Mouse (Mus musculus): ENCODE measurements around the gene Cnn2. TPM values are rescaled to one million over a fixed set of nuclear protein-coding genes. Genes with fewer than 3 reads are reported as not detected.

The Cnn2 gene
- polyA plus RNA-seq, 1 experiment from 2014 or later, result 221 TPM

DNA sequence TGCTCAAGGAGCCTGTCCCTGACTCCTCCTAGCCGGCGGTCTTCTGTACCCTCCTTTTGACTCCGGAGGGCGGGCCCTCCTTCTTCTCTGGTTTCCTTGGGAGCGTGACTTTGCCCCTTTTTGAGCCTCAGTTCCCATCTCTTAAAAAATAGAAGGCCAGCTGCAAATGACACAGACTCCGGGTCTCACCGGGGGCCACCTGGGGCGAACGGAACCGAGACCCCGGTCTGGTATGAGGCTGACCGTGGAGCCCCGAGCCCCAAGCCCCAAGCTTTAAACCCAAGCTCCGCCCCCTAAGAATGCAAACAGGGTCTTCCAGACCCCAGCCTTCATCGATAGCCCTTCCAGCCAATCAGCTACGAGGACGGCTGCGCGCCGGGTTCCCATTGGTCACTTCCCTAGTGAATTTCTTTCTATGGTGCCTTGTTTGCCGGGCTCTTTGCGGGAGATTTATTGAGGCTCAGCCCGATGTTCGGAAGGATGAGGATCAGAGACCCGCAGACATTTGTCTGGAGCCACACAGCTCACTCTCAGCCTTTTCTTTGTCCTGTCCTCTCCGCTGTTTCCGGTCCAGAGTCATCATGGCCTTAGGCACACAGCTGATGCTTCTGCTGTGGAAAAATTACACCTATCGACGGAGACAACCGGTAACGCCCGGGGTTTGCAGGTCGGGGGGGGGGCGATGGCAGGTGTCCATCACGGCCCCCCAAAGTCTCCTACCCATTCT is 8.8 kb downstream of the Cnn2 start:
- H3K27ac ChIP-seq, result no peak overlapping the region
- H3K27me3 ChIP-seq (ENCODE audit: insufficient read depth, low read length), result no peaks in the 10 kb centered on the region
- H3K9ac ChIP-seq (ENCODE audit: low read depth, low read length), result peak overlapping the region; percentile 58
- no peak for TF ChIP-seq CTCF (IDR thresholded peaks at IDR 0.05; ENCODE audit: low read depth)
- peaks cover 16% of the 10 kb centered on the region; the same call in 1 of the 2 replicates for H3K36me3 ChIP-seq (ENCODE audit: insufficient read depth, low read length)
- WGBS, result under 1% methylated on average over 35 of the region's 35 CpGs
- ATAC-seq (replicated peaks; ENCODE audit: low FRiP score, low read depth) (peak; percentile 22; the same call in 1 of the 2 replicates), DNase-seq (ENCODE audit: low spot score) (peak; percentile 93)
- no peaks in the 10 kb centered on the region for H3K9me3 ChIP-seq (replicated peaks; ENCODE audit: low read length)
- H3K4me3 ChIP-seq (replicated peaks; ENCODE audit: low read depth, low read length), result peak overlapping the region; percentile 51
- peak overlapping the region; percentile 86 for H3K4me2 ChIP-seq (ENCODE audit: low read length)
- peaks cover 19% of the 10 kb centered on the region; the same call in 1 of the 2 replicates for H3K4me1 ChIP-seq (replicated peaks; ENCODE audit: insufficient read depth, low read length)

- Histone ChIP-seq H3K4me3 (replicated peaks; ENCODE audit: low read depth, low read length) (peak overlapping the region; percentile 51), H3K27ac (no peak overlapping the region)
- WGBS, result 16% methylated on average over 15 of the region's 15 CpGs
Measured at GRCm38 (mm10) chr10:79997819-79998218, 9.4 kb downstream of the Cnn2 start.

GRCm38 (mm10) chr10:80001945-80002344 is 13.6 kb downstream of the Cnn2 start:
- Histone ChIP-seq H3K9ac (ENCODE audit: low read depth, low read length) (no peak overlapping the region), H3K27me3 (ENCODE audit: insufficient read depth, low read length) (no peaks in the 10 kb centered on the region), H3K36me3 (ENCODE audit: insufficient read depth, low read length) (no peaks in the 10 kb centered on the region), H3K27ac (no peak overlapping the region), H3K4me1 (replicated peaks; ENCODE audit: insufficient read depth, low read length) (peaks cover 14% of the 10 kb centered on the region; the same call in 1 of the 2 replicates), H3K4me3 (replicated peaks; ENCODE audit: low read depth, low read length) (no peak overlapping the region), H3K9me3 (replicated peaks; ENCODE audit: low read length) (no peaks in the 10 kb centered on the region), H3K4me2 (ENCODE audit: low read length) (no peak overlapping the region)
- DNase-seq (ENCODE audit: low spot score) (no peak), ATAC-seq (replicated peaks; ENCODE audit: low FRiP score, low read depth) (no peak)
- no peak for TF ChIP-seq CTCF (IDR thresholded peaks at IDR 0.05; ENCODE audit: low read depth)
- 70% methylated on average over 9 of the region's 9 CpGs for WGBS

More at GRCm38 (mm10) chr10:79997819-79998218, 9.4 kb downstream of the Cnn2 start:
- Histone ChIP-seq H3K4me1 (replicated peaks; ENCODE audit: insufficient read depth, low read length) (peaks cover 19% of the 10 kb centered on the region; the same call in 1 of the 2 replicates), H3K36me3 (ENCODE audit: insufficient read depth, low read length) (0 out of 2 replicates have a peak, but pooled peaks cover 13% of the 10 kb centered on the region), H3K9me3 (replicated peaks; ENCODE audit: low read length) (no peaks in the 10 kb centered on the region), H3K27me3 (ENCODE audit: insufficient read depth, low read length) (no peaks in the 10 kb centered on the region), H3K9ac (ENCODE audit: low read depth, low read length) (no peak overlapping the region), H3K4me2 (ENCODE audit: low read length) (peak overlapping the region; percentile 86)
- DNase-seq (ENCODE audit: low spot score), result no peak
- TF ChIP-seq CTCF (IDR thresholded peaks at IDR 0.05; ENCODE audit: low read depth), result no peak
- no peak for ATAC-seq (replicated peaks; ENCODE audit: low FRiP score, low read depth)

DNA sequence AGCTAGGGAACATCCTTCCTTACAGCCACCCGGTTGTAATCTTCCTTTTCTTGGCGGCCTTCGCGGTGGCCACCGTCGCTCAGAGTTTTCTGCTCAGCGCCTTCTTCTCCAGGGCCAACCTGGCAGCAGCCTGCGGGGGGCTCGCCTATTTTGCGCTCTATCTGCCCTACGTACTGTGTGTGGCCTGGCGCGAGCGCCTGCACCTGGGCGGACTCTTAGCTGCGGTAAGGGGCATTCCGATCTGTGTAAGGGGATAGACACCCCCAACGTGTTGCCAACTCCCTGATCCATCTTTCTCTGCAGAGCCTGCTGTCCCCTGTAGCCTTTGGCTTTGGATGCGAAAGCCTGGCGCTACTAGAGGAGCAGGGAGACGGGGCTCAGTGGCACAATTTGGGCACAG is 14.4 kb downstream of the Cnn2 start:
- H3K9ac ChIP-seq (ENCODE audit: low read depth, low read length), result no peak overlapping the region
- no peaks in the 10 kb centered on the region for H3K9me3 ChIP-seq (replicated peaks; ENCODE audit: low read length)
- ATAC-seq (replicated peaks; ENCODE audit: low FRiP score, low read depth) (no peak), DNase-seq (ENCODE audit: low spot score) (no peak)
- TF ChIP-seq CTCF (IDR thresholded peaks at IDR 0.05; ENCODE audit: low read depth), result no peak
- no peak overlapping the region for H3K4me3 ChIP-seq (replicated peaks; ENCODE audit: low read depth, low read length)
- H3K36me3 ChIP-seq (ENCODE audit: insufficient read depth, low read length), result no peaks in the 10 kb centered on the region
- 32% methylated on average over 21 of the region's 21 CpGs for WGBS
- H3K4me2 ChIP-seq (ENCODE audit: low read length), result no peak overlapping the region
- H3K27ac ChIP-seq, result no peak overlapping the region
- no peaks in the 10 kb centered on the region for H3K27me3 ChIP-seq (ENCODE audit: insufficient read depth, low read length)
- peaks cover 7% of the 10 kb centered on the region; the same call in 1 of the 2 replicates for H3K4me1 ChIP-seq (replicated peaks; ENCODE audit: insufficient read depth, low read length)

DNA sequence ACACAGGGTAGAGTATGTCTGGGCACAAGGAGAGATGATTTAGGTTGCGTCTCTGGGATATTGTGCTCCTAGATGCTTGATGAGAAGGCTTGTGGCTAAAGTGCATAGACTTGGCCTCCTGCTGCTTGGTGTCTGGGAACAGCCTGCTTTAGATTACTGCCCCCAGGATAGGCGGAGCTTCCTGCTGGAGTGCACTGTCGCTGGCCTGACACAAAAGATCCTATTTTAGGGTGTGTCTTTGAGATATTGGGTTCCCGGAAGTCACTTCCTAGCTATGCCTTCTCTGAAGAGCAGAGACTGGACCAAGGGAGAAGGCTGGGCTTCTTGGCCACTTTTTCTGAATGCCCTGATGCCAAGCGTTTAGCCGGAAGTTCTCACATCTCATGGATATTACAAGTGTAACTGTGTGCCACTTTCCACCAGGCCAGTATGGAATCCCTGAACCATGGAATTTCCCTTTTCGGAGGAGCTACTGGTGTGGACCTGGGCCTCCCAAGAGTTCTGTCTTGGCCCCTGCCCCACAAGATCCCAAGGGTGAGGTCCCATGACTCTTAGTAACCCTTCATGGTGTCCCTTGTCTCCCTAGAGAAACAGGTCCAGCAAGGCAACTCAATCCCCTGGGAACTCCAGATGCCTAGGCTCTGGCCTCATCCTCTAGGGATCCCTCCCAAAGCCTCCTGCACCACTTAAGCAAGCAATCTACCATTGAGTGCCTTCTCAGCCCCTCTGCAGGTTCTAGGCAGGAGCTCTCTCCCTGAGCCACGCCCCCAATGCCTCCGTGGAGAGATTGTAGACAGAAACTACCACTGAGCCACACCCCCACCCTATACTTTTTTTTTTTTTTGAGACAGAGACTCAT is 15.2 kb downstream of the Cnn2 start:
- H3K9me3 ChIP-seq (replicated peaks; ENCODE audit: low read length), result no peaks in the 10 kb centered on the region
- peaks cover under 1% of the 10 kb centered on the region; the same call in 1 of the 2 replicates for H3K4me1 ChIP-seq (replicated peaks; ENCODE audit: insufficient read depth, low read length)
- H3K4me2 ChIP-seq (ENCODE audit: low read length), result no peak overlapping the region
- H3K27ac ChIP-seq, result no peak overlapping the region
- no peaks in the 10 kb centered on the region for H3K27me3 ChIP-seq (ENCODE audit: insufficient read depth, low read length)
- H3K4me3 ChIP-seq (replicated peaks; ENCODE audit: low read depth, low read length), result no peak overlapping the region
- no peak for TF ChIP-seq CTCF (IDR thresholded peaks at IDR 0.05; ENCODE audit: low read depth)
- DNase-seq (ENCODE audit: low spot score) (no peak), ATAC-seq (replicated peaks; ENCODE audit: low FRiP score, low read depth) (no peak)
- H3K9ac ChIP-seq (ENCODE audit: low read depth, low read length), result no peak overlapping the region
- WGBS, result 58% methylated on average over 9 of the region's 9 CpGs
- no peaks in the 10 kb centered on the region for H3K36me3 ChIP-seq (ENCODE audit: insufficient read depth, low read length)

DNA sequence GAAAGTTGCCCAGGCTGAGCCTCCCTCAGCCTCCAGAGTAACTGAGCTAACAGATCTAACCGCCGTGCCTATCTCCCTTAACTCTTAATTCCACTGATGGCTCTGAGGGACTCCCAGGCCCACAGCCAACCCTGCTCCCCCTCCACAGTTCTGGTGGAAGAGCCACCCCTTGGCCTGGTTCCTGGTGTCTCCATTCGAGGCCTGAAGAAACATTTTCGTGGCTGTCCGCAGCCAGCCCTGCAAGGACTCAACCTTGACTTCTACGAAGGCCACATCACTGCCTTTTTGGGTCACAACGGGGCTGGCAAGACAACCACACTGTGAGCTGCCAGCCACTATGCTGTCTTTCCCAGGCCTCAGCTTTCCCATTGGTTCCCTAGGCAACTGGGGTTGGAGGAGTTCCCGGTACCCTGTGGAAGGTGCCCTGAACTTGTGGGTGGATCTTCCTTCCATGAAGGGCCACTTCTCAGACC is 15.9 kb downstream of the Cnn2 start:
- no peaks in the 10 kb centered on the region; the same call in 1 of the 2 replicates for H3K36me3 ChIP-seq (ENCODE audit: insufficient read depth, low read length)
- H3K27ac ChIP-seq, result no peak overlapping the region
- H3K4me1 ChIP-seq (replicated peaks; ENCODE audit: insufficient read depth, low read length), result no peaks in the 10 kb centered on the region; the same call in 1 of the 2 replicates
- no peak overlapping the region for H3K9ac ChIP-seq (ENCODE audit: low read depth, low read length)
- ATAC-seq (replicated peaks; ENCODE audit: low FRiP score, low read depth) (no peak), DNase-seq (ENCODE audit: low spot score) (no peak)
- H3K9me3 ChIP-seq (replicated peaks; ENCODE audit: low read length), result no peaks in the 10 kb centered on the region
- no peak overlapping the region for H3K4me3 ChIP-seq (replicated peaks; ENCODE audit: low read depth, low read length)
- H3K27me3 ChIP-seq (ENCODE audit: insufficient read depth, low read length), result no peaks in the 10 kb centered on the region
- 89% methylated on average over 8 of the region's 8 CpGs for WGBS
- no peak overlapping the region for H3K4me2 ChIP-seq (ENCODE audit: low read length)
- no peak for TF ChIP-seq CTCF (IDR thresholded peaks at IDR 0.05; ENCODE audit: low read depth)
